Mouse (Mus musculus) midbrain, embryonic 13.5 days (tissue): Measurements from ENCODE around the gene Ncf1. TPM values are rescaled to one million over a fixed set of nuclear protein-coding genes. Genes with fewer than 3 reads are reported as not detected.
A peak's percentile ranks its signal among the peaks of the same experiment; 100 is the strongest.

Experiments used
- ATAC-seq: fragments of 200-750 bp; cut with Nextera tagmentation; 2 replicates; pipeline ENCODE4 v1.8.0; 2017; ENCODE audit warnings: mild to moderate bottlenecking, moderate TSS enrichment, moderate library complexity
- H3K27ac ChIP-seq: fragments of 300-500 bp; sonication (generic); 2 replicates; pipeline ENCODE4 v1.5.1; 2015; ENCODE audit warnings: inconsistent platforms, mild to moderate bottlenecking, moderate library complexity
- H3K27me3 ChIP-seq: fragments of 300-500 bp; sonication (generic); 2 replicates; pipeline ENCODE4 v1.6.1; 2015; ENCODE audit warnings: mild to moderate bottlenecking, inconsistent platforms
- H3K36me3 ChIP-seq: fragments of 300-500 bp; sonication (generic); 2 replicates; pipeline ENCODE4 v1.6.1; 2015; ENCODE audit warnings: mild to moderate bottlenecking, inconsistent platforms
- H3K4me1 ChIP-seq: fragments of 300-500 bp; sonication (generic); replicated peaks from 2 replicates; pipeline ENCODE4 v1.6.1; 2015; ENCODE audit warnings: inconsistent platforms
- H3K4me2 ChIP-seq: fragments of 300-500 bp; sonication (generic); replicated peaks from 2 replicates; pipeline ENCODE4 v1.6.1; 2015; ENCODE audit warnings: moderate library complexity, mild to moderate bottlenecking, inconsistent platforms
- H3K4me3 ChIP-seq: fragments of 300-500 bp; sonication (generic); replicated peaks from 2 replicates; pipeline ENCODE4 v1.5.1; 2015; ENCODE audit warnings: mild to moderate bottlenecking, inconsistent platforms
- H3K9ac ChIP-seq: fragments of 300-500 bp; sonication (generic); replicated peaks from 2 replicates; pipeline ENCODE4 v1.6.1; 2015; ENCODE audit warnings: mild to moderate bottlenecking, inconsistent platforms
- H3K9me3 ChIP-seq: fragments of 300-500 bp; sonication (generic); 2 replicates; pipeline ENCODE4 v1.6.1; 2016; ENCODE audit warnings: mild to moderate bottlenecking, inconsistent platforms
- WGBS: fragments of 180-500 bp; shearing (Covaris S2); methylation state at CpG from one replicate; pipeline ENCODE4 v1.1.7; 2015; 5-methylcytosine and 5-hydroxymethylcytosine counted together
- polyA plus RNA-seq: library from polyadenylated mRNA; unstranded; fragments of >200 nt; fragmentation: Nextera tagmentation; extraction: Ambion mirVana; gene quantifications from 2 replicates; pipeline ENCODE4 v1.2.1, GENCODE M21; 2015

Ncf1 gene
- polyA plus RNA-seq, 1 experiment from 2014 or later: 1.6 TPM

- no peak overlapping the region for H3K4me2 ChIP-seq
- no peak overlapping the region for H3K27ac ChIP-seq
- no peaks in the 10 kb centered on the region for H3K27me3 ChIP-seq
- 95% methylated on average over 2 of the region's 2 CpGs for WGBS
- peaks cover 94% of the 10 kb centered on the region for H3K36me3 ChIP-seq
- no peaks in the 10 kb centered on the region for H3K4me1 ChIP-seq
- H3K4me3 ChIP-seq: no peak overlapping the region
- no peaks in the 10 kb centered on the region for H3K9me3 ChIP-seq
- no peak for ATAC-seq
- no peak overlapping the region for H3K9ac ChIP-seq
These were observed 29.5 kb upstream of the Ncf1 start for GRCm38 (mm10) chr5:134258934-134259333.

DNA sequence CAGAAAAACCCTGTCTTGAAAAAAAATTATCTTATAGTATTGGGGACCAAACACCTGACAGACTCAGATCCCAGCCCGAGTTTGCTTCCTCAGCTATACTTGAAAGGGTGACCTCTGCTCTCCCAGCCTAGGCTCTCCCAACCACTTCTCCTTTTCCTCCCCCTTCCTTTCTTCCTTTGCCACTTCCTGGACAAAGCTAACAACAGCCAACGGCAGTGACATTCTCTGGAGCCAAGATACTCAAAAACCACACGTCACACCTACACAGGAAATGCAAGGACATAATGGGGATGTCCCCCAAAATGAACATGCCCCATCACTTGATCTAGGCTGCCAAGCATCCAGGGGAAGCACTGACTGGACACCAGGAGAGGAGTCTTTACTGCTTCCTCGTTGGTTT, 29.0 kb upstream of the Ncf1 start:
- WGBS: 83% methylated on average over 4 of the region's 4 CpGs
- H3K4me2 ChIP-seq: no peak overlapping the region
- no peak overlapping the region for H3K4me3 ChIP-seq
- H3K4me1 ChIP-seq: no peaks in the 10 kb centered on the region
- ATAC-seq: no peak
- no peaks in the 10 kb centered on the region for H3K27me3 ChIP-seq
- H3K9me3 ChIP-seq: no peaks in the 10 kb centered on the region
- H3K9ac ChIP-seq: no peak overlapping the region
- peaks cover 94% of the 10 kb centered on the region for H3K36me3 ChIP-seq
- no peak overlapping the region for H3K27ac ChIP-seq

DNA sequence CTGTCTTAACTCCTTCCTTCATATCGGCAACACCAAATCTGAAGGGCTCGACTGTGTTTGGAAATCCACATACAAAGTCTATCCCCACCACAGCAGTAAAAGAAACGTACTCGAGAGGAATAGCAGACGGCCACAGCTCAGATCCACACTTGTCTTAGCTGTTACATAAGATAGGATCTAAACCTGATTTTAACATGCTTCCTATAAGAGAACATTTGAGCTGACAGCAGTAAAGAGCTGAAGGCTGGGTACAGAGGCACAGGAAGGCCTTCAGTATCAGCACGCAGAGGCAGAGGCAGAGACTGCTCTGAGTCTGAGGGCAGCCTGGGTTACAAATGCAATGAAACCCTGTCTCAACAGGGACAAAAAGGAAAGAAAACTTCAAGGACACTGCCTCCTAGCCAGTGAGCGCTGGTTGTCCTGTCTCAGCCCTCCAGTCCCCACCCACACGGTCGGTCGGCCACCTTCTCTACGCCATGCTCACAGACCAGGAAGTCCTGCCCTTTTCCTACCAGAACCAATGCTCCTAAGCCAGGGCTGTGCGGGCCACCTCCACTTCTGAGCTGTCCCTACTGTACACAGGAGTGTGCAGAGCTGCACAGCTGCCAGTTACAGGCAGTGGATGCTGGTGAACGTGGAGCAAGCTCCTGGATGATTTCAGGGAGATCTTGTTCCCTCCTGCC, 28.1 kb upstream of the Ncf1 start:
- no peak overlapping the region for H3K4me2 ChIP-seq
- H3K4me1 ChIP-seq: no peaks in the 10 kb centered on the region
- H3K36me3 ChIP-seq: peaks cover 93% of the 10 kb centered on the region
- H3K4me3 ChIP-seq: no peak overlapping the region
- no peak overlapping the region for H3K9ac ChIP-seq
- no peak for ATAC-seq
- WGBS: 91% methylated on average over 13 of the region's 13 CpGs
- H3K9me3 ChIP-seq: no peaks in the 10 kb centered on the region
- H3K27me3 ChIP-seq: no peaks in the 10 kb centered on the region
- no peak overlapping the region for H3K27ac ChIP-seq

- WGBS: 93% methylated on average over 10 of the region's 10 CpGs
- Histone ChIP-seq H3K4me1 (no peaks in the 10 kb centered on the region), H3K36me3 (peaks cover 93% of the 10 kb centered on the region), H3K27me3 (no peaks in the 10 kb centered on the region), H3K9me3 (no peaks in the 10 kb centered on the region), H3K27ac (no peak overlapping the region), H3K4me2 (no peak overlapping the region), H3K9ac (no peak overlapping the region), H3K4me3 (no peak overlapping the region)
- ATAC-seq: no peak
These were observed 25.9 kb upstream of the Ncf1 start for GRCm38 (mm10) chr5:134255294-134255693.

DNA sequence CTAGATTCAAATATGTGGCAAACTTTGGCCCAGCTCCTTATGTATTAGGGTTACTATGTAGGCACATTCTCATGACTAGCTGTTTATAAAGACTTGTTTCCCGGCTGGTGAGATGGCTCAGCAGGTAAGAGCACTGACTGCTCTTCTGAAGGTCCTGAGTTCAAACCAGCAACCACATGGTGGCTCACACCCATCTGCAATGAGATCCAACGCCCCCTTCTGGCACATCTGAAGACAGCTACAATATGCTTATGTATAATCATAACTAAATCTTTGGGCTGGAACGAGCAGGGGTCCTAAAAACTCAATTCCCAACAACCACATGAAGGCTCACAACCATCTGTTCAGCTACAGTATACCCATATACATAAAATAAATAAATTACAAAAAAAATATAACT, 24.4 kb upstream of the Ncf1 start:
- 76% methylated on average over 3 of the region's 3 CpGs for WGBS
- H3K4me1 ChIP-seq: no peaks in the 10 kb centered on the region
- H3K4me2 ChIP-seq: no peak overlapping the region
- H3K4me3 ChIP-seq: no peak overlapping the region
- no peak for ATAC-seq
- H3K36me3 ChIP-seq: peaks cover 91% of the 10 kb centered on the region
- H3K9me3 ChIP-seq: no peaks in the 10 kb centered on the region
- H3K27ac ChIP-seq: no peak overlapping the region
- H3K9ac ChIP-seq: no peak overlapping the region
- no peaks in the 10 kb centered on the region for H3K27me3 ChIP-seq

GRCm38 (mm10) chr5:134251083-134251482, 21.7 kb upstream of the Ncf1 start:
- 94% methylated on average over 4 of the region's 4 CpGs for WGBS
- H3K9ac ChIP-seq: no peak overlapping the region
- no peak overlapping the region for H3K4me2 ChIP-seq
- H3K4me1 ChIP-seq: no peaks in the 10 kb centered on the region
- no peak overlapping the region for H3K27ac ChIP-seq
- no peaks in the 10 kb centered on the region for H3K27me3 ChIP-seq
- no peaks in the 10 kb centered on the region for H3K9me3 ChIP-seq
- no peak for ATAC-seq
- no peak overlapping the region for H3K4me3 ChIP-seq
- H3K36me3 ChIP-seq: peaks cover 97% of the 10 kb centered on the region

GRCm38 (mm10) chr5:134250601-134251000, 21.2 kb upstream of the Ncf1 start:
- Histone ChIP-seq H3K4me2 (no peak overlapping the region), H3K9me3 (no peaks in the 10 kb centered on the region), H3K27me3 (no peaks in the 10 kb centered on the region), H3K4me1 (no peaks in the 10 kb centered on the region), H3K36me3 (peaks cover 97% of the 10 kb centered on the region), H3K4me3 (no peak overlapping the region), H3K9ac (no peak overlapping the region), H3K27ac (no peak overlapping the region)
- 97% methylated on average over 3 of the region's 3 CpGs for WGBS
- ATAC-seq: no peak

DNA sequence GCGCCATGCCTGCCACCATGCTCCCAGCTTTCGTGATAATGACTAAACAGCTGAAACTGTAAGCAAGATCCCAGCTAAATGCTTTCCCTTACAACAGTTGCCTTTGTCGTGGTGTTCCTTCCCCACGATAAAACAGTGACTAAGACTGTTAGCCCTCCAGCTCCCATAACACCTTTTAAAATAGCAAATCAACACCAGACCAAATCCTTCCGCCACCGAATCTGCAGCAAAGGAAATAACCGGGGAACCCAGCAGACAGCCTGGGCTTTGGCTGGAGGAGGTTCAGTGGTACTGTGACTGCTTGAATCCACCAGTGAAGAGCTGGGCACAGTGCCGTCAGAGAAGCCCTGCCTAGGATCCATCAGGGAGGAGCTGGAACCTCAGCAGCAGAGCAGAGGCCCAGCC, 19.8 kb upstream of the Ncf1 start:
- 93% methylated on average over 8 of the region's 8 CpGs for WGBS
- H3K27ac ChIP-seq: 0 out of 2 replicates have a peak overlapping the region, but pooled peaks have one; percentile 3
- no peak overlapping the region for H3K4me3 ChIP-seq
- H3K27me3 ChIP-seq: no peaks in the 10 kb centered on the region
- no peaks in the 10 kb centered on the region for H3K9me3 ChIP-seq
- H3K4me2 ChIP-seq: no peak overlapping the region
- H3K4me1 ChIP-seq: no peaks in the 10 kb centered on the region
- H3K36me3 ChIP-seq: peaks cover 97% of the 10 kb centered on the region
- no peak for ATAC-seq
- no peak overlapping the region for H3K9ac ChIP-seq

DNA sequence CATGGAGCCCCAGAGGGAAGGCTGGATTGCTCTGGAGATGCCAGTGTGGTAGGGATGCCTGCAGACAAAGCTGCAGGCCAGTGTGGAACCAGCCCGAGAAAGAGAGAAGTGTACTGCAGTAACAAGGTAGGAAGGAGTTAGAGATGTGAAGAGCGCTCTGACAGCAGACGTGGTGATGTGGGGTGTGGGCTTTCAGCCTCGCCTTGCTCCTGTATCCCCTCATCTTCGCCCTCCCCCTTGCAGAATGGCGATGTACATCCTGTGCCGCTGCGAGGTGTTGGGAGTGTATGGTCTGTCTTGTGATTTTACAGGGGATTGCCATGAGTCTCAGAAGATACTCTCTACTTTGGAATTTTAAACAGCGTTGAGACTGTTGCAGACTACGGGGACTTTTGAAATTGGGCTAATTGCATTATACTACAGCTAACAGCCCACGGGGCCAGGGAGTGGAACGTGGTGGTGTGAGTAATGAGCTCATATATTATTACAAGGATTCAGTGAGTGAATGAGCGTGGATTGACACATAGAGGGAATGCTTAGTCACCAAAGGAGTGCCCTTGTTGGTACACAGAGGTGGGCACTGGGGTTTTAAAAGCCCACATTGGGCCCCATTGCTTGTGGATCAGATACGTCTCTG, 19.3 kb upstream of the Ncf1 start:
- no peak for ATAC-seq
- WGBS: 92% methylated on average over 14 of the region's 14 CpGs
- Histone ChIP-seq H3K27me3 (no peaks in the 10 kb centered on the region), H3K4me2 (no peak overlapping the region), H3K9me3 (no peaks in the 10 kb centered on the region), H3K36me3 (peaks cover 97% of the 10 kb centered on the region), H3K27ac (0 out of 2 replicates have a peak overlapping the region, but pooled peaks have one; percentile 3), H3K9ac (no peak overlapping the region), H3K4me1 (no peaks in the 10 kb centered on the region), H3K4me3 (no peak overlapping the region)

GRCm38 (mm10) chr5:134246146-134246545, 16.7 kb upstream of the Ncf1 start:
- ATAC-seq: no peak
- Histone ChIP-seq H3K9me3 (no peaks in the 10 kb centered on the region), H3K9ac (no peak overlapping the region)

DNA sequence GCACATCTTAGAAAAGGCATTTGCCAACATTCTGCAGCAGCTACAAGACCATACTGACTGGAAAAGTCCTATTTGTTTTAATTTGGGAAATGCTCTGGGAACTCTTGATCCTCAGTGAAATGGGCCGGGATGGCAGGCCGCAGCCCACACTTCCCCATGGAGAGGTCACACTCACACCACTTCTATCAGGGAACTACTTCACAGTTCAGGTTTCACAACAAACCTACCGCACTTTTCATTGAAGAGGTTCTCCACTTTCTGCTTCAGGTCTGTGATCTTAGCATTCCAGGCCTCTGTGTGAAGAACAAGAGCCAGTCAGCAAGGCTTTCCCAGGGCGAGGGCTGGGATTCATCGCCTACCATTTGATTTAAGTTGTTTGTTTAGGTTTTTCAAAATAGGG, 15.5 kb upstream of the Ncf1 start:
- Histone ChIP-seq H3K4me3 (no peak overlapping the region), H3K4me1 (no peaks in the 10 kb centered on the region), H3K9me3 (no peaks in the 10 kb centered on the region), H3K27ac (no peak overlapping the region), H3K27me3 (no peaks in the 10 kb centered on the region), H3K36me3 (peaks cover 100% of the 10 kb centered on the region), H3K9ac (no peak overlapping the region), H3K4me2 (no peak overlapping the region)
- WGBS: 95% methylated on average over 5 of the region's 5 CpGs
- no peak for ATAC-seq

More at GRCm38 (mm10) chr5:134246146-134246545, 16.7 kb upstream of the Ncf1 start:
- no peak overlapping the region for H3K27ac ChIP-seq
- 95% methylated on average over 5 of the region's 5 CpGs for WGBS
- H3K4me1 ChIP-seq: no peaks in the 10 kb centered on the region
- no peaks in the 10 kb centered on the region for H3K27me3 ChIP-seq
- H3K36me3 ChIP-seq: peaks cover 98% of the 10 kb centered on the region
- no peak overlapping the region for H3K4me2 ChIP-seq
- no peak overlapping the region for H3K4me3 ChIP-seq

GRCm38 (mm10) chr5:134243661-134244436, 14.4 kb upstream of the Ncf1 start:
- no peaks in the 10 kb centered on the region for H3K9me3 ChIP-seq
- H3K27me3 ChIP-seq: no peaks in the 10 kb centered on the region
- no peak overlapping the region for H3K4me3 ChIP-seq
- H3K4me2 ChIP-seq: no peak overlapping the region
- peaks cover 10% of the 10 kb centered on the region for H3K4me1 ChIP-seq
- no peak for ATAC-seq
- WGBS: 93% methylated on average over 26 of the region's 26 CpGs
- H3K36me3 ChIP-seq: peaks cover 100% of the 10 kb centered on the region
- no peak overlapping the region for H3K27ac ChIP-seq
- no peak overlapping the region for H3K9ac ChIP-seq
